Mouse (Mus musculus) CD4-positive helper T cell, adult 2 months (primary cell): ENCODE data around the gene Arpc3.

Experiments
- DNase-seq: peaks from one replicate; pipeline ENCODE4 v3.0.0-alpha.2; 2012; ENCODE audit warnings: low read depth, missing footprints, low spot score

Gene Arpc3

DNA sequence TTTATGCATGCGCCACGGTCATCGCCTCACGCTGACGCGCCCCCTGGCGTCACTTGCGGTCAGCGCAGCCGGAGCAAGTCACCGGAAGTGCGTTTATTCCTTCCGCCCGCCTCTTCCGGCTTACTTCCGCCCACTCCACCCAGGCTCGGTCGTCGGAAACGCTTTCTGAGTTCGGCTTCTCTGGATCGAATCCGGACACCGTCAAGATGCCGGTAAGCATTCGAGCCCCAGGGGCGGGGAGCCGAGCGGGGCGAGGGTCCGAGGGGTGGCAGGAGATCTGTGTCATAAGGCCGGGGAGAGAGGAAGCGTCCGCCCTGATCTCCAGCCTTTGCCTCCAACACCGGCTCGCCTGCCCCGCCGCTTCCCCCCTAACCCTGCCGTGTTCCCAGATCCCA, at the start of gene Arpc3:
Gene Arpc3 (plus strand): TSS at position 93 of the 395 bp plus-strand sequence.
- DNase-seq, result peak; percentile 95

DNA sequence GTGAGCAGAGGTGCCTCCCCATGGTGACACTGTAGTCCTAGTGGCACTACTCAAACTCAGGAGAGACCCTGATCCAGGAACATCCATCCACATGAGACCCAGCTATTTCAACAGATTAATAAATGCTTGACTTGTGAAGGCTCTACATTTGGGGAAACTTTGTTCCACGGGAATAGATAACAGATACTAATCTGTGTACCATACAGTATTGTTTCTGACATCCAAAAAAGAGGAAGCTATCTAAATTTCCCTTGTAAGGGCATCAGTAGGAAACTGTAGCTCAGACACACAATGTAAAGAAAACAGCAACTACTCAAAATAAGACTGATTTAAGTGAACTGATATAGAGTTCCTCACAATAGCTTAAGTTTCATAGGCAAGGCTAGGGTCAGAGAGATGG, 48.8 kb upstream of the Arpc3 start:
- DNase-seq, result no peak

DNA sequence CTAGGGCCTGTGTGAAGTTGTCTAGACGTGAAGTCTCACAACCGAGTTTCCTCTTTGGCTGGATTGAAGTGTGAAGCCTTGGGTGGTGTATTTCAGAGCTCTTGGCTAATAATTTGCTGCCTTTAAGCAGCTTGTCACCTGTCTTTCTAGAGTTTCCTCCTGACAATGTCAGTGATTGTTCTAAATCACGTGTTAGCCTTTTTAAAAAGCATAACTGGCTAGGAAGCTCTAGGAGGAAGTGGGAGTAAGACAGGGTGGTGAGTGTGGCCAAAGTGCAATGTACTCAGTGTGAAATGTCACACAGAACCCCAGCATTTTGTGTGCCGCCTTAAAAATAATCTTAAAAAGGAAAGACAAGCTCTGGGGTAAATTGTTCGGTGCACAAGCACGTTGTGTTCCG, 47.9 kb upstream of the Arpc3 start:
- DNase-seq, result no peak

DNA sequence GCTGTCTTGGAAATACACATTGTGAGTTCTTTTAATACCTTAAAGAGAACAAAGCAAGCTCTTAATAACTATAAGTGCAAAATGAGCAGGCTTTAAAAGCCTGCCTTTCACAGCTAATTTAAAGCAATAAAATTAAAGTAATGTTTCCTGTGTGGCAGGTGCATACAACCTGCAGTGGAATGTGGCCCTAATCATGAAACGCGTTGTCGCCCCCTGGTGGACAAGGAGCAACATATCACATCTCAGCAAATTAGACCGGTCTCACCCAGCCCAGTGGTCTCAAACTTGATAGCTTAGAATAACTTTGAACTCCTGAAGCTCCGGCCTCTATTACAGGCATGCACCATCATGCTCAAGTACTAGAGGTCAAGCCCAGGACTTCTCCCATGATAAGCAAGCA, 47.4 kb upstream of the Arpc3 start:
- peak; percentile 77 for DNase-seq

DNA sequence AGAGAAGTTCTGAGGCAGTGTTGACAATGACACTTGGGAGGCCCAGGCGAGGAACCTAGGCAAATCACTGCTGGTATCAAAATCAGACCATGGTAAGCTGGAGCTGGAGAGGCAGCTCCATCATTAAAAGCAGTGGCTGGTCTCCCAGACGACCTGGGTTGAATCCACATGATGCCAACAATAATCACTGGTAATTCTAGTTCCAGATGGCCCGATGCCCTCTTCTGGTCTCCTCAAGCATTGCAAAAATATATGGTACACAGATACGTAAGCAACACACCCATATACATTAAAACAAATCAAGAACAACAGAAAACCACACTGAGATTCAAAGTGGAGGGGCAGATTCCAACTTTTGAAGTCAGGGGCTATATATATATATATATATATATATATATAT, 45.9 kb upstream of the Arpc3 start:
- no peak for DNase-seq

DNA sequence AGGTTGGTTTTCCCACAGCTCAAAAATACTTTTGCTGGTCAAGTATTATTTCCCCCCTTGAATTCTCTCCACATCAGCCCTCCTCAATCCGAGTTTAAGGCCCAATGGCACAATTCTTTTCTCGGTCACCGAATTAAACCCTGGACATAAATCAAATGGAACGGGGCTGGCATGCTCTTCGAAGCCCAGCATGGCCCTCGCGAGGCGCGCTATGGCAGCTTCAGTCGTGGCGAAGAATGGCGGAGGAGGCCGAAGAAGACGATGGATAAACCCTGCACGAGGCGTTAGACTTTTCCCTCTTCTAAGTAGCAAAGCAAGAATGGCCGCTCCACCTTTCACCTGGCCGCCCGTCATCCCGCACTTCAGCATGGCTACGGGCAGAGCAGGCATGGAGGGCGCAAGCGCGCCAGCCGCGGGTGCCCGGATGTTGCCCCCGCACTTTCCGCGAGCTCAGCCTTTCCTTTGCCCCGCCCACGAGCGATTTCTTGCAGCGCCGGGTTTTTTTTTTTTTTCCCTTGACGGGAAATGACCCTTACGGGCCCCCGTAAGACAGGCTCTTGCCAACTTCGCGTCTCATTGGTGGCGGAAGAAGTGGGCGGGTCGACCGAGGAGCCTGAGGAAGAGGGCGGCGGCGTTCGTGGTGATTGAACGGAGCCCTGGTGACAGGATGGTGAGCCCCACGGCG, 37.7 kb upstream of the Arpc3 start, which contains the start of the genes Rad9b and Vps29:
Gene Rad9b (minus strand): TSS at position 427 of the 685 bp plus-strand sequence.
Gene Vps29 (plus strand): TSS at position 563 of the 685 bp plus-strand sequence.
- DNase-seq, result peak; percentile 100

DNA sequence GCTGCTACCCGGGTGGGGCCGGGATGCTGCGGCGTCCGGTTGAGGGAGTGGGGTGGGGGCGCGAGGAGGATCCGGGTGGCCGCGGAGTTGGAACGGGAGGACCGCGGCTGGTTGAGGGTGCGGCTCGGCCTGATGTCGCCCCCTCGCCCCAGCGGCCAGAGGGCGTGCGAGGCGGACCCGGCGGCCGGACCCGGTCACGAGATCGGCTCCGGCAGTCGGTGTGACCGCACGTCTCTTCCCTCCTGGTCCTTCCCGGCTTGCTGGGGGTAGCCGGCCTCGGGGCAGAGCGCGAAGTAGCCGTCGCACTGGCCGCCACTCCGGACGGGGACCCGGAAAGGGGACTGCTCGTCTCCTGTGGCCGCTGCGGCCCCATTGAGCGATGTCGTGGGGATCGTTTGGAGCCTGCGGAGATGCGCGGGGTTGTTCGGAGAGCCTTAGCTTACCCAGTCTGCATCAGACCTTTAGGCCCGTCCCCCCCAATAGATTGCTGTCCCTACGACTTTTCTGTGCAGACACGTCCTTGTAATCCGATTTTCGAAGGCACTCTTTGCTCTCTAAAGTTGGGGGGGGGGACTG, 37.1 kb upstream of the Arpc3 start:
- no peak for DNase-seq

DNA sequence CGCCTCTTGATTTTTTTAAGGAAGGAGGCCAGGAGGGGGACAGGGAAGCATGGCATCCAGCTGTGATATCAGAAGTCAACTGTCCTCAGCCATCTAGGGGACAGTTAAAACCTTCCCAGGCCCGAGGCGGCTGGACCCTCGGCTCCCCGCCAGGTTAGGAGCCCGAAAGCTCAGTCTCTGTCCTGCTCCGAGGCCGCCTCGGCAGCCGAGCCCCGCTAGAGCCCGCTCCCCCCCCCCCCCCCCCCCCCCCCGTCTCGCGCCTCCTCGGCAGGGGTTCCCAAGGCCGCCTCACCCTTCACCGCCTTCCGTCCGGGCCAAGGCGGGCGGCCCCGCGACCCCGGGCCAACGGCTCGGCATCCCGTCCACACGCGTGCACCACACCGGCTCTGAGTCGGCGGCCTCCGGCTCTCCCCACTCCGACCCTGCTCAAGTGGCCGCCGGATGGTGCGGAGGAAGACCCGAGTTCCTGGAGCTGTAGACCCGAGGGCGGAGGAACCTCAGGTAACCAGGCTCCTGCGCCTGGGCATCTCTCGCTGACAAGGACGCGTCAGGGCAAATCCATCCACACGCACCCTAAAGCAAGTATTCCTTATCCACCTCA, 20.0 kb upstream of the Arpc3 start, which contains the start of gene Gpn3:
Gene Gpn3 (plus strand): TSS at position 286 of the 601 bp plus-strand sequence.
- no peak for DNase-seq

DNA sequence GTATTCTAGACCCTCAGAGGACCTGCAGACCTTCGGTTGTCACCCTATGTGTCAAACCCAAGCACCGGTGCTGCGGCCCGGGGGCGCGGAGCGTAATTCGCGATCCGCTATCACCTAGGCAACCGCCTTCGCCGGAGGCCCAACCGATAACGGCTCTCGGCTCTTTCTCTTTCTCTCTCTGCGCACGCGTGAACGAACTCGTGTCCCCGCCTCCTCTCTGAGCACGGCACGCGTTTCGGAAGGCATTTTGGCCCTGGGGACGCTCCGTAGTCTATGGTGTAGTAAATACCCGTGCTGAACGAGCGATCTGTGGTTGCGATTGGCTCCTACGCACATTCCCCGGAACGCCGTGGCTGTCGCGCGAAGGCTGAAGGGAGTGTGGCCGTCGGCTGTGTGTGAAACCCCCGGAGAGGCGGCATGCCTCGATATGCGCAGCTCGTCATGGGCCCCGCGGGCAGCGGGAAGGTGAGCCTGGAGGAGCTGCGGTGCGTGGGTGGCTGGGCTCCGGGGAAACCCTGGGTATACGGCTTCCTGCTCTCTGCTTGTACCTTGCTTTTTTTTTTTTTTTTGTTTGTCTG, 19.4 kb upstream of the Arpc3 start, which contains the start of gene Fam216a:
Gene Fam216a (minus strand): TSS at position 173 of the 578 bp plus-strand sequence.
- DNase-seq, result peak; percentile 99

DNA sequence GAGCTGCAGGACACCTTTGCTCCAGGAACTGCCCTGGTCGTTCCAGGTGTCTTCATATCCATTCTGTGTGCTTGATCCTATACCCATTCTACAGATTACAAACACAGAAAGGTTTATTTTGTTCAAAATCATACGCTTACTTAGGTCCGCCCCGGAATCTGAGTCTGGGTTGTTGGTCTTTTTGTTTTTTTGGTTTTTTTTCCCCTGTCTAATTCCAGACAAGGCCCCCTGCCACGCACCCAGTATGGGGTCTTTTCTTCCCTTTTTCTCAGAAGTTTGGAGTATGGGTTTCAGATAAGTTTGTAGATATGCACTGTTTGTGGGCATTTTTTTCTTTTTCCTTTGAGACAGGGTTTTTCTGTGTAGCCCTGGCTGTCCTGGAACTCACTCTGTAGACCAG, 18.8 kb upstream of the Arpc3 start:
- no peak for DNase-seq

DNA sequence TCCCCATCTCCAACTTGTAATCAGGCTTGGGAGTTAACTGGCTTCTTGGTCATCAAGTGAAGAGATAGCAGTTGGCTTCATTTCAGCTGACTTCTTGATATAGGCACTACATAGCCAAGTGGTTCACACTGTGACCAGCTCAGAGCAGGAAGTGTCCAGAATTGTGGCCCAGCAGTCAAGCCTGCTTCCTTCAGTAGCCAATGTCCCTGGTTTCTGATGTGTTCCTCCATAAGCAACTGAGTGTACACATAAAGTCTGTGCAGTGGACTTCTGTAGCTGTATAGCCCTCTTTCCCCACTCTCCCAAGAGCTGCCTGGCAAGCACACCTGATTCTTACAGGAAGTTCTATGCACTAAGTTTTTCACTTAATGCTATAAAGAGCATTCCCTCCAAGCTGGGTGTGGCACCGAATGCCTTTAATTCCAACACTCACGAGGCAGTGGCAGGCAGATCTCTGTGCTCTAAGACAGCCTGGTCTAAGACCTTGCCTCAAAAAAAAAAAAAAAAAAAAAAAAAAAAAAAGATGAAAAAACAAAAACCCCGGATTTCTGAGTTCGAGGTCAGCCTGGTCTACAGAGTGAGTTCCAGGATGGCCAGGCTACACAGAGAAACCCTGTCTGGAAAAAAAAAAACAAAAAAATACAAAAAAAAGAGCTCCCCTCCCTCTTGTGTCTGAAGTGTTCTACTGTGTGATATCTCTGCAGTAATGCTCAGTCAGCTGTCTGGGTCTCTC, 14.4 kb upstream of the Arpc3 start:
- no peak for DNase-seq

DNA sequence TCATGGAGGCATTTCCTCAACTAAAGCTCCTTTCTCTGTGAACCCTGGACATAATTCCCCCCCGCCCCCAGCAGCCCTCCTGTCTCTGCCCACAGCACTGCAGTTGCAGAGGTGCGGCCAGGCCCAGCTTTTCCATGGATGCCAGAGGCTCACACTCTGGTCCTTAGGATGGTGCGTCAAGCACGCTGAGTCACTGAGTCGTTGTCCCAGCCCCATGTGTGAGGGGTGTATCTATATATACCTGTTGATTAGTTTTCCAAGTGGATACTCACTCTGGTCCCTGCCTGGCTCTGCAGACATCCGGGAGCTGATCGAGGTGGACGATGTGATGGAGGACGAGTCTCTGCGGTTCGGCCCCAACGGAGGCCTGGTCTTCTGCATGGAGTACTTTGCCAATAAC, 13.5 kb upstream of the Arpc3 start:
- DNase-seq, result no peak

DNA sequence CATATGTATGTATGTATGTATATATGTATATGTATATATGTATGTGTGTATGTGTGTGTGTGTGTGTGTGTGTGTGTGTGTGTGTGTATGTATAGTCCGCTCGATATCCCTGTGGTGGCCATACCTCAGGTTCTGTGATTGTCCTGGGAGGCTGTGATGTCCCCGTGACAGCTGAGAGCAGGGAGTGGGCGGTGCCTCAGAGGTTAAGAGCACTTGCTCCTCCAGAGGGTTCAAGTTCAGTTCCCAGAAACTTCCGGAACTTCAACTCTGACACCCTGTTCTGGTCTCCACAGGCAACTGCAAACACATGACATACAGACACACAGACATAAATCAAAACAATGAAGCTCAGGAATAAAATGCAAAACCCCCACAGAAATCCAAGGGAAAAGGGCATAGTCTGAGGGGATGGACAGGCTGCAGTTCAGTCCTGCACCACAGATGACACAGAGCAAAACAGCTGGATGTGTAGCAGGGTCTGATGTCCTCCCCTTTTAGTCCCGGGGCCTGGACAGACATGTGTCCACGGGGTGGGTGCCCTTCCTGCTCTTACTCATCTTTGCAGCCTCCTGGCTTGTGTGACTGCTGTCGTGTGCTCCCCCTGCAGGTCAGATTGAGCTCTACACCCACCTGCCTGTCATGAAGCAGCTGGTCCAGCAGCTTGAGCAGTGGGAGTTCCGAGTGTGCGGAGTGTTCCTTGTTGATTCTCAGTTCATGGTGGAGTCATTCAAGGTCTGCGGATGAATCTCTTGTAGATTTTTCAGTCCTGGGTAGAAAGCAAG, 12.1 kb upstream of the Arpc3 start:
- DNase-seq, result peak; percentile 77

DNA sequence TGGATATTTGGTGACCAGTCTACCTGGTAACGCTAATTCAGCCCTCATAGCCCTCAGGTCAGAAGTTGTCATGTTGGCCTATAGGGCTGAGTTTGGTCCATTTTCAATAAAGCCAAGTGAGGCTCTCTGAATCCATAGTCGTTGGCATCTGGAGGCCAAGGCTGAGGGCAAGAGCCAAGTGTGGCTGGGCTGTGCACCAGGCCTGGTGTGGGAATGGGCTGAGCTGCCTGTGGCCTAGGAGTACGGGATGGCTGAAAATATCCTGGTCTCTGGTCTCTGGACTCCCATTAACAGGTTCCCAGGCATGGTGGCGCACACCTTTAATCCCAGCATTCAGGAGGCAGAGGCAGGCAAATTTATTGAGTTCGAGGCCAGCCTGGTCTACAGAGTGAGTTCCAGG, 1.7 kb upstream of the Arpc3 start:
- no peak for DNase-seq

DNA sequence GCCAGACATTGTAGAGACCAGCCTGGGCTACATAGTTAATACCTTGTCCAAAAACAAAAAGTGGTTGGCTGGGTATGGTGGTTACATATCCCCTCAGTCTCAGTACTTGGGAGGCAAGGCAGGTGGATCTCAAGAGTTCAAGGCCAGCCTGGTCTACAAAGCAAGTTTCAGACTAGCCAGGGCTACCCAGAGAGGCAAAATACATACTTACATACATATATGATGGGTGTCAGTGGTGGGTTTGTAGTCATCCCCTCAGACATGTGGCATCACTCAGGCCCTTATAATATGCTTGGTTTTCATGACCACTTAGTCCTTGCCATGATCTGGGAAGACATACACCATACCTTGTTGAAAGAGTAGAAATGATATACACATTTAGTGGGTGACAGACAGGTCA, 1.0 kb upstream of the Arpc3 start:
- DNase-seq, result no peak

DNA sequence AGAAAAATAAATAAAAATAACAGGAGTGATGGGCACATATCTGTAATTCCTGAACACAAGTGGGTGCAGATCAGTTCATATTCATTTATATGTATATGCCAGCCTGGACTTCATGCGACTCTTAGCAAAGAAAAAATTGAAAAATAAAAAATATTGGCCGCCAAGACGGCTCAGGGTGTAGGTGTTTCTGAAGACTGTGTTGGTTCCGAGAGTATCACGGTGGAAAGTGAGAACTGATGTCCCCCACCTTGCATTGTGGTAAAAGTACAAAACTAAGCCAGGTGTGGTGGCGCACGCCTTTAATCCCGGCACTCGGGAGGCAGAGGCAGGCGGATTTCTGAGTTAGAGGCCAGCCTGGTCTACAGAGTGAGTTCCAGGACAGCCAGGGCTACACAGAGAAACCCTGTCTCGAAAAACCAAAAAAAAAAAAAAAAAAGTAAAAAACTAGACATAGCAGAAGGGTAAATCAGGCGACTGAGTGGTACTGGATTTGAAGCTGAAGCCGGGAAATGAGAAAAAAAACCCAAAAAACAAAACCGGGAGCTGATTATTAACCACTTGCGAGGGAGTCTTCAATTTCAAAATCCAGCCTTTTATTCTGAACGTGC, 396 bp upstream of the Arpc3 start:
- no peak for DNase-seq

DNA sequence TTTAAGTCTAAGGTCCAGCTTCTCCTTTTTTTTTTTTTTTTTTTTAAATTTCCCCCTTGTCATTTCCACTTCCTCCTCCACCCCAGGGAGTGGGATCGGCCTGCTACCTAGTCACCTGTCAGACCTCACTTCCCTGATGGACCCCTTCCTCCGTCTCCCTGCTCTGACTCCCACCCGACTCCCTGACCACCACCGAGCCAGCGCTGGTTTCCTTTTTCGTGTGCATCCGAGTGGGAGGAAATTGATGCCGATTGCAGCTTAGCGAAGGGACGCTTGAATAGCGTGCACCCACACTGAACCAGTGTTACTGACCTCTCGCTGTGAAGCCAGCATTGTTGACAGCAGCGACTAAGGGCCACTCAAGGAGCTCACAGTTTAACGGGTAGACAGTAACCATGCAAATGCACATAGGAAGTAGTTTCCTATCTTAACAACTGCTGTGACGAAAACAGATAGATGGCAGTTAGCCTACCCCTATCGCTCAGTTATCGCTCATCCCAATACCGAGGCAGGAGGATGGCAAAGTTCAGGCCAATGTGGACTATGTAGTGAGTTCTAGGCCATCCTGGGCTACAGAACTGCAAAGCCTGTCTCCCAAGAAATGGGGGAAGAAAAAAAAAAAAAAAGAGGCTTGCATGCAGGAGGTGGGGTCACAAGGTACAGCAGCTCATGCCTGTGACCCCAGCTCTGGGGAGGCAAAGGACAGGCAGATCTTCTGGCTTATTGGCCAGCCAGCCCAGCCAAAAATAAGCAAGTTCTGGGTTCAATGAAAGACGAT, 738 bp downstream of the Arpc3 start:
- DNase-seq, result peak; percentile 55

DNA sequence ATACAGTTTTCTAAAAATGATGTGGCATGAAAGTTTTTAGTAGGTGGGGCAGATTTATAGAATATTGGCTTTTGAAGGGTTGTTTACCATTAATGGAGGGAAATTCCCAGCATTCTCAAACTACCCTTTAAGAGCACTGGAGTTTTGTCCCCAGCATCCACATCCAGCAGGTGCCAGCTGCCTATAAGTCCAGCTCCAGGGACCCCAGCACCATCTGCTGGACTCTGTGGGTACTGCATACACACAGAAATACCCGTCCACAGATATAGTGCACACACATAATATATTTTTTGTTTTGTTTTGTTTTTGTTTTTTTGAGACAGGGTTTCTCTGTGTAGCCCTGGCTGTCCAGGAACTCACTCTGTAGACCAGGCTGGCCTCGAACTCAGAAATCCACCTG, 2.2 kb downstream of the Arpc3 start:
- DNase-seq, result peak; percentile 86

DNA sequence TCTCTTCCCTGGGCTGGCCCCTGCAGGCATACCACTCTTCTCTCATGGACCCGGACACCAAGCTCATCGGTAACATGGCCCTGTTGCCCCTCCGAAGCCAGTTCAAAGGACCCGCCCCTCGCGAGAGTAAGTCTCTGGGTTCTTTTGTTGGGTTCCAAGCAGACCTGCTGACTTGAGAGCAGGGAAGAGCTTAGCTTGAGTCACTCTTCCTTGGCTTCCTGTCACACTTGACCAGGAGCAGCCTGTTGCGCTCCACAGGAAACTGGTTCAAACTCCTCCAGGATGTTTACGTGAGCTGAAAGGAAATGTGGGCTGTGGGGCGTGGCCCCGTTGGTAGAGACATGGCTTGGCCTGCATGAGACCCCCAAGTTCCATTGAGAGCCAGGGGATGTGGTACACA, 5.1 kb downstream of the Arpc3 start:
- DNase-seq, result no peak

DNA sequence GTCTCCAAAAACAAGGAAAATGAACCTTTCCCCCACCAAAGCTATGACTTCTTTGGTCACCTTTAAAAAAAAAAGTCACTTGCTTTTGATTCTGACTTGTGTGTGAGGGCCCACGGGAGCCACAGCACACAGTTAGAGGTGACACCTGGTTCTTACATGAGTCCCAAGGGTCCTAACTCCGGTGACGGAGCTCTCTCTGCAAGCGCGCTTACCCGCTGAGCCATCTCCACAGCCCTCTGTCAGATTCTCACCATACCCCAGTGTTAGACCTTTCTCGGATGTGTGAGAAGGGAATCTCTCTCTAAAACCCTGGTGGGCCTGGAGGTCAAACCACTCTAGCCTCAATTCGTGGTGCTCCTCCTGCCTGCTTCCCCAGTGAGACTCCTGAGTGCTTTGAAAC, 5.8 kb downstream of the Arpc3 start:
- DNase-seq, result no peak
